8 mouse cellular contexts compared by ENCODE assay signal in the genomic region with DNA sequence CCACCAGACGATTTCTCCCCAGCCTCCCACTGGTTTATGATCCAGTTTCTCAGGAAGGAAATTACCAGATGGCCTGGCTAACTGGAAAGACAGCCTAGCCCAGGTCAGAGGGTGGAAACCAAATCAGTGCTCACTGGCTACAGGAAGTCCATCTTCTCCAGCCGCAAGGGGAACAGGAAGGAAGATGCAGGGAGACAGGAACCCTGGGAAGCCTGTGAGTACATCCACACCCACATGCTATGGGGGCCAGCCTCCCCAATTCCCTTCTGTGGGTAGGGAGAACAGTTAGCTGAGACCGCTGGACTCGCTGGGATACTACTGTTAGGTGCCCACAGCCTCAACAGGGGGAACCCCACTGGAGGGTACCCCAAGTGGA. TPM values are rescaled to one million over a fixed set of nuclear protein-coding genes. Genes with fewer than 3 reads are reported as not detected.
DNase-seq lines count a peak whose midpoint lies in the region; ATAC-seq and TF ChIP-seq lines count a peak whose summit lies in the region.
"Had no signal": no experiment of that assay in that cellular context is flagged by ENCODE, and none has a peak within 500 bp of the region (broad histone marks: within the 10 kb centered on the region; RNA-seq: fewer than 3 reads in every experiment).

No protein-coding gene starts in this region.

- no peak for TF ChIP-seq CTCF in cortical plate, adult 2 months (IDR thresholded peaks at IDR 0.05; ENCODE audit: extremely low read depth, insufficient read depth, low read length)

- H3K27me3 ChIP-seq in forebrain, embryonic 12.5 days = no peaks in the 10 kb centered on the region

- DNase-seq in kidney, adult 18-20 months = peak; percentile 43
- DNase-seq in lung, postnatal 25 days (ENCODE audit: low spot score) = peak; percentile 70
- no peak for DNase-seq in left cerebral cortex, adult 9 months (ENCODE audit: low spot score in 2 of 2)
- DNase-seq in gastrocnemius, postnatal 4 days (ENCODE audit: low spot score in 2 of 2) = no peak
- no peak for DNase-seq in embryo, embryonic 10 days (ENCODE audit: low spot score)
- DNase-seq: adrenal gland, postnatal 25 days had no signal

- no peak for TF ChIP-seq POLR2A in cortical plate, adult 2 months (IDR thresholded peaks at IDR 0.05; ENCODE audit: extremely low read depth, insufficient read depth, low read length)

- no peak overlapping the region for H3K4me3 ChIP-seq in cortical plate, adult 2 months (ENCODE audit: insufficient read depth, low read length)
- no peak overlapping the region for H3K4me3 ChIP-seq in forebrain, embryonic 12.5 days (replicated peaks)

- no peak overlapping the region for H3K4me2 ChIP-seq in forebrain, embryonic 12.5 days

- H3K27ac ChIP-seq in cortical plate, adult 2 months (ENCODE audit: insufficient read depth, low read length) = peak overlapping the region; percentile 94; the same call in 1 of the 2 replicates
- H3K27ac ChIP-seq in forebrain, embryonic 12.5 days = 0 out of 2 replicates have a peak overlapping the region, but pooled peaks have one; percentile 25

- H3K9ac ChIP-seq in forebrain, embryonic 12.5 days = no peak overlapping the region

- WGBS in forebrain, embryonic 12.5 days = 88% methylated on average over 4 of the region's 4 CpGs

- ATAC-seq in forebrain, embryonic 12.5 days (ENCODE audit: low FRiP score) = no peak

- peaks cover 16% of the 10 kb centered on the region for H3K4me1 ChIP-seq in cortical plate, adult 2 months (ENCODE audit: control insufficient read depth, insufficient read depth, low read length)
- peaks cover 7% of the 10 kb centered on the region; the same call in 1 of the 2 replicates for H3K4me1 ChIP-seq in forebrain, embryonic 12.5 days

- H3K36me3 ChIP-seq in forebrain, embryonic 12.5 days (replicated peaks) = no peaks in the 10 kb centered on the region

- no peaks in the 10 kb centered on the region for H3K9me3 ChIP-seq in forebrain, embryonic 12.5 days

RNA-seq across cellular contexts. Expression of a gene that starts 10.7 kb away (rescaled TPM):
- polyA plus RNA-seq in cortical plate, adult 2 months (2012; rRNA removed) = 15.3 and 16.3 TPM in 2 replicates
- polyA plus RNA-seq in forebrain, embryonic 12.5 days (2016; fragmentation: Nextera tagmentation; extraction: Ambion mirVana) = 1.2 and 1.4 TPM in 2 replicates
- total RNA-seq in gastrocnemius, postnatal 4 days (2021) = 10 to 100 TPM in 1 of 2 experiments, 1 to 10 TPM in 1; 8.8 to 10.2 TPM

RNA-seq across cellular contexts. Expression of a gene that starts 16.9 kb away (rescaled TPM):
- polyA plus RNA-seq in cortical plate, adult 2 months (2012; rRNA removed) = 0.44 TPM in 2 replicates
- 0.10 and 0.22 TPM in 2 replicates for polyA plus RNA-seq in forebrain, embryonic 12.5 days (2016; fragmentation: Nextera tagmentation; extraction: Ambion mirVana)
- under 1 TPM; 0.80 to 0.88 TPM for total RNA-seq in gastrocnemius, postnatal 4 days (2021)

RNA-seq across cellular contexts. Expression of a gene that starts 34.8 kb away (rescaled TPM):
- 4.7 and 4.8 TPM in 2 replicates for polyA plus RNA-seq in cortical plate, adult 2 months (2012; rRNA removed)
- polyA plus RNA-seq in forebrain, embryonic 12.5 days (2016; fragmentation: Nextera tagmentation; extraction: Ambion mirVana) = 4.1 and 5.2 TPM in 2 replicates
- total RNA-seq in gastrocnemius, postnatal 4 days (2021) = 1 to 10 TPM; 3.9 to 4.4 TPM

RNA-seq across cellular contexts. Expression of a gene that starts 35.8 kb away (rescaled TPM):
- polyA plus RNA-seq in cortical plate, adult 2 months (2012; rRNA removed) = not detected in 2 replicates
- polyA plus RNA-seq in forebrain, embryonic 12.5 days (2016; fragmentation: Nextera tagmentation; extraction: Ambion mirVana) = 0.17 and 0.24 TPM in 2 replicates
- total RNA-seq in gastrocnemius, postnatal 4 days (2021) = not detected
- total RNA-seq: adrenal gland, postnatal 25 days had no signal

RNA-seq across cellular contexts. Expression of a gene that starts 37.0 kb away (rescaled TPM):
- polyA plus RNA-seq in cortical plate, adult 2 months (2012; rRNA removed) = 90.2 and 92.7 TPM in 2 replicates
- 105 and 117 TPM in 2 replicates for polyA plus RNA-seq in forebrain, embryonic 12.5 days (2016; fragmentation: Nextera tagmentation; extraction: Ambion mirVana)
- 10 to 100 TPM; 58.0 to 61.4 TPM for total RNA-seq in gastrocnemius, postnatal 4 days (2021)

Comparison
In these comparisons a context has a peak if more than half of its experiments do, and no peak if none do; other contexts are left out.
1. DNase-seq: peak in kidney, adult 18-20 months (single experiment) and lung, postnatal 25 days (single experiment); none in left cerebral cortex, adult 9 months (0 of 2), gastrocnemius, postnatal 4 days (0 of 2) and embryo, embryonic 10 days (single experiment).